Mouse (Mus musculus): ENCODE data around the gene Pigk. TPM values are rescaled to one million over a fixed set of nuclear protein-coding genes. Genes with fewer than 3 reads are reported as not detected.

Pigk gene
- polyA plus RNA-seq (2014; fragmentation: Illumina TruSeq; extraction: RNeasy Lipid Tissue Mini Kit (QIAGEN cat#74804); ENCODE audit: low read depth, low replicate concordance) = 136 TPM

GRCm38 (mm10) chr3:152713991-152714902 lies at the start of gene Pigk:
Pigk (plus strand) TSS chr3:152714100.

GRCm38 (mm10) chr3:152668239-152668638 lies 45.7 kb upstream of the Pigk start, which contains the start of gene Ak5:
Ak5 (minus strand) TSS chr3:152668360.

GRCm38 (mm10) chr3:152981988-152982387 lies 268.1 kb downstream of the Pigk start, which contains the start of gene St6galnac5:
St6galnac5 (minus strand) TSS chr3:152982246.

Other genes with a start within 250 kb of the Pigk start
- gene Ak5, start 45.7 kb upstream of the Pigk start, polyA plus RNA-seq (2014; fragmentation: Illumina TruSeq; extraction: RNeasy Lipid Tissue Mini Kit (QIAGEN cat#74804); ENCODE audit: low read depth, low replicate concordance) = 1.9 TPM

Measured in adrenal gland, adult 10 weeks (tissue).